In the genomic region with DNA sequence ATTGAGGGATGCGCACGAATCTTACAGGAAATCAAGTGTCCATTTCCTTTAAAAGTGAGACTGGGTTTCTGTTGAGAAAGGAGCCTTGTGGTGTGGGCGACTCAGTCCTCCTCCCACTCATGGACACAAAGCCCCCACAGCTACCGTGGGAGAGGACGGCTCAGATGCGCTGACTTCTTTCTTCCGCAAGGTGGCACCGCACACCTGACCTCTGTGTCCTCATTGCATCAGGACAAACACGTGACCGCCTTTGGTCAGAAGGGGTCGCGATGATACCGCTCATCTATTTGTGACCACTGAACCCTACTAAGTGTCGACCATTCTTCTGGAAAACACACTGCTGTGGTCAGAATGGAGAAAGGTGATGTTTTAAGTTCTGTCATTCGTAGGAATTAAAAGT, we compare ENCODE assay signal across 12 mouse cellular contexts. TPM values are rescaled to one million over a fixed set of nuclear protein-coding genes. Genes with fewer than 3 reads are reported as not detected.
A peak's percentile ranks its signal among the peaks of the same experiment; 100 is the strongest.
DNase-seq lines count a peak whose midpoint lies in the region; ATAC-seq lines count a peak whose summit lies in the region.
"Had no signal": no experiment of that assay in that cellular context is flagged by ENCODE, and none has a peak within 500 bp of the region (broad histone marks: within the 10 kb centered on the region; RNA-seq: fewer than 3 reads in every experiment).

No protein-coding gene starts in this region.

- WGBS in hindbrain, embryonic 13.5 days: 87% methylated on average over 15 of the region's 15 CpGs
- 88% methylated on average over 15 of the region's 15 CpGs for WGBS in hindbrain, embryonic 16.5 days

- H3K27ac ChIP-seq in hindbrain, embryonic 13.5 days: no peak overlapping the region; the same call in 1 of the 2 replicates
- H3K27ac ChIP-seq in hindbrain, embryonic 16.5 days (ENCODE audit: low read depth, low read length): no peak overlapping the region
- H3K27ac ChIP-seq: limb, embryonic 15.5 days had no signal

- no peaks in the 10 kb centered on the region for H3K4me1 ChIP-seq in hindbrain, embryonic 13.5 days (replicated peaks)
- no peaks in the 10 kb centered on the region for H3K4me1 ChIP-seq in hindbrain, embryonic 16.5 days (ENCODE audit: control insufficient read depth, insufficient read depth, low read depth, low read length)
- H3K4me1 ChIP-seq: limb, embryonic 15.5 days had no signal

- no peak overlapping the region for H3K4me2 ChIP-seq in hindbrain, embryonic 13.5 days
- no peak overlapping the region for H3K4me2 ChIP-seq in hindbrain, embryonic 16.5 days (ENCODE audit: low read length)
- H3K4me2 ChIP-seq: limb, embryonic 15.5 days had no signal

- H3K9ac ChIP-seq in hindbrain, embryonic 13.5 days: no peak overlapping the region
- H3K9ac ChIP-seq in hindbrain, embryonic 16.5 days (ENCODE audit: low read depth, low read length): no peak overlapping the region
- H3K9ac ChIP-seq: limb, embryonic 15.5 days had no signal

- no peaks in the 10 kb centered on the region for H3K27me3 ChIP-seq in hindbrain, embryonic 13.5 days
- no peaks in the 10 kb centered on the region for H3K27me3 ChIP-seq in hindbrain, embryonic 16.5 days (replicated peaks; ENCODE audit: control insufficient read depth, insufficient read depth, low read length)
- H3K27me3 ChIP-seq: limb, embryonic 15.5 days had no signal

- H3K36me3 ChIP-seq in hindbrain, embryonic 13.5 days: peaks cover 17% of the 10 kb centered on the region
- peaks cover 13% of the 10 kb centered on the region for H3K36me3 ChIP-seq in hindbrain, embryonic 16.5 days (ENCODE audit: control insufficient read depth, insufficient read depth, low read length)

- peak; percentile 54; the same call in 1 of the 2 replicates for ATAC-seq in hindbrain, embryonic 13.5 days (ENCODE audit: low FRiP score)
- ATAC-seq in hindbrain, embryonic 16.5 days: no peak

- H3K9me3 ChIP-seq in hindbrain, embryonic 13.5 days: 0 out of 2 replicates have a peak, but pooled peaks cover 6% of the 10 kb centered on the region
- H3K9me3 ChIP-seq in hindbrain, embryonic 16.5 days (ENCODE audit: control insufficient read depth, low read length): peaks cover 7% of the 10 kb centered on the region

- H3K4me3 ChIP-seq in hindbrain, embryonic 13.5 days: no peak overlapping the region
- H3K4me3 ChIP-seq in hindbrain, embryonic 16.5 days (ENCODE audit: low read length): no peak overlapping the region
- H3K4me3 ChIP-seq: limb, embryonic 15.5 days had no signal

- peak; percentile 7 to 31 for DNase-seq in adrenal gland, adult (ENCODE audit: inconsistent age in 2 of 2, low spot score in 1 of 2)
- DNase-seq in adrenal gland, postnatal 4 days (ENCODE audit: low spot score in 2 of 2): no peak
- DNase-seq in thymus, postnatal 4 days: peak; percentile 12
- no peak for DNase-seq in thymus, postnatal 10 days (ENCODE audit: low spot score in 2 of 2)
- no peak for DNase-seq in spleen, adult 12 weeks (ENCODE audit: low spot score)
- no peak for DNase-seq in heart, adult 9 months (ENCODE audit: low spot score in 2 of 2)
- DNase-seq: kidney, adult 18-20 months had no signal

RNA-seq across cellular contexts. Expression of a gene that starts 1.0 kb away (rescaled TPM):
- total RNA-seq in adrenal gland, postnatal 4 days (2021): 100 to 1,000 TPM; 163 to 165 TPM
- 154 and 166 TPM in 2 replicates for polyA plus RNA-seq in hindbrain, embryonic 13.5 days (2015; fragmentation: Nextera tagmentation; extraction: Ambion mirVana)
- 149 and 160 TPM in 2 replicates for polyA plus RNA-seq in hindbrain, embryonic 16.5 days (2015; fragmentation: Nextera tagmentation; extraction: Ambion mirVana)

RNA-seq across cellular contexts. Expression of a gene that starts 17.9 kb away (rescaled TPM):
- total RNA-seq in adrenal gland, postnatal 4 days (2021): not detected
- not detected in 2 replicates for polyA plus RNA-seq in hindbrain, embryonic 13.5 days (2015; fragmentation: Nextera tagmentation; extraction: Ambion mirVana)
- not detected in 2 replicates for polyA plus RNA-seq in hindbrain, embryonic 16.5 days (2015; fragmentation: Nextera tagmentation; extraction: Ambion mirVana)
- total RNA-seq: adrenal gland, adult 18-20 months; gastrocnemius, postnatal 4 days had no signal
- polyA plus RNA-seq: limb, embryonic 15.5 days had no signal

Comparison
In these comparisons a context has a peak if more than half of its experiments do, and no peak if none do; other contexts are left out.
1. DNase-seq: peak in adrenal gland, adult (2 of 2) and thymus, postnatal 4 days (single experiment); none in adrenal gland, postnatal 4 days (0 of 2), thymus, postnatal 10 days (0 of 2), spleen, adult 12 weeks (single experiment) and heart, adult 9 months (0 of 2).